ENCODE assay signal across 7 mouse cellular contexts in the genomic region with DNA sequence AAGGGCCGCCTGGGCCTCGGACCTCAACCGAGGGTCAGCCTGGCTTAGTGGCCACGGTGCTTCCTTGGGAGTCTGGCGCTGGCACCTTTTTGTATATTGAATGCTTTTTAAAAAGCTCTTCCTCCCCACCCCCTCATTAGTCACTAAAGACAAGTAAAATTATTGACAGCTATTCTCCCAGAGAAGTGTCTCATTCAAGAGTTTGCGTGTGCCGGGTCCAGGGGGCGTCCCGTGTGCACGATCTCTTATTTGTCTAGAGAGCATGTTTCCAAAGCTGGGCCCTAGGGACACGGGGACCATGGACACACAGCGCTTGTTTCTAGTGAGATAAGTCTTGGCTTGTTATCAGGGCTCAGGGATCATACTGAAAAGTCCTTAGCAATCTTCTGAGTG. TPM values are rescaled to one million over a fixed set of nuclear protein-coding genes. Genes with fewer than 3 reads are reported as not detected.
A peak's percentile ranks its signal among the peaks of the same experiment; 100 is the strongest.
DNase-seq lines count a peak whose midpoint lies in the region; ATAC-seq and TF ChIP-seq lines count a peak whose summit lies in the region.

No protein-coding gene starts in this region.

- ATAC-seq in forebrain, embryonic 14.5 days, result no peak
- ATAC-seq in liver, embryonic 12.5 days, result no peak
- ATAC-seq in stomach, embryonic 15.5 days (ENCODE audit: insufficient read depth, low FRiP score, low read depth), result no peak

- no peaks in the 10 kb centered on the region for H3K9me3 ChIP-seq in forebrain, embryonic 14.5 days (replicated peaks; ENCODE audit: control insufficient read depth, low read length)
- H3K9me3 ChIP-seq in liver, embryonic 12.5 days (replicated peaks), result no peaks in the 10 kb centered on the region
- no peaks in the 10 kb centered on the region for H3K9me3 ChIP-seq in stomach, embryonic 15.5 days

- H3K27me3 ChIP-seq in forebrain, embryonic 14.5 days (replicated peaks; ENCODE audit: control insufficient read depth, insufficient read depth, low read length), result no peaks in the 10 kb centered on the region
- H3K27me3 ChIP-seq in liver, embryonic 12.5 days (replicated peaks), result peaks cover 9% of the 10 kb centered on the region; the same call in 1 of the 2 replicates
- H3K27me3 ChIP-seq in stomach, embryonic 15.5 days (replicated peaks), result no peaks in the 10 kb centered on the region
- H3K27me3 ChIP-seq in kidney, adult 2 months (replicated peaks; ENCODE audit: control insufficient read depth, insufficient read depth, low read length), result no peaks in the 10 kb centered on the region

- H3K4me3 ChIP-seq in lung, adult 2 months (replicated peaks; ENCODE audit: extremely low read depth, low read depth, low read length), result peak overlapping the region; percentile 13
- H3K4me3 ChIP-seq in forebrain, embryonic 14.5 days (ENCODE audit: low read depth, low read length), result peak overlapping the region; percentile 23
- H3K4me3 ChIP-seq in liver, embryonic 12.5 days, result peak overlapping the region; percentile 33; the same call in 1 of the 2 replicates
- peak overlapping the region; percentile 49 for H3K4me3 ChIP-seq in stomach, embryonic 15.5 days (replicated peaks)
- no peak overlapping the region for H3K4me3 ChIP-seq in kidney, adult 2 months (ENCODE audit: insufficient read depth, low read depth, low read length)

- H3K36me3 ChIP-seq in forebrain, embryonic 14.5 days (ENCODE audit: control insufficient read depth, insufficient read depth, low read length), result no peaks in the 10 kb centered on the region
- H3K36me3 ChIP-seq in liver, embryonic 12.5 days, result peaks cover 2% of the 10 kb centered on the region; the same call in 1 of the 2 replicates
- no peaks in the 10 kb centered on the region for H3K36me3 ChIP-seq in stomach, embryonic 15.5 days
- no peaks in the 10 kb centered on the region for H3K36me3 ChIP-seq in kidney, adult 2 months (ENCODE audit: control insufficient read depth, insufficient read depth, low read length)

- H3K27ac ChIP-seq in forebrain, embryonic 14.5 days (ENCODE audit: low read depth, low read length), result no peak overlapping the region
- H3K27ac ChIP-seq in liver, embryonic 12.5 days, result no peak overlapping the region
- H3K27ac ChIP-seq in stomach, embryonic 15.5 days, result no peak overlapping the region
- H3K27ac ChIP-seq in kidney, adult 2 months (ENCODE audit: insufficient read depth, low read depth, low read length), result no peak overlapping the region

- WGBS in lung, adult 2 months, result 37% methylated on average over 12 of the region's 12 CpGs
- 32% methylated on average over 12 of the region's 12 CpGs for WGBS in forebrain, embryonic 14.5 days
- WGBS in liver, embryonic 12.5 days (ENCODE audit: insufficient replicate concordance), result 66% methylated on average over 12 of the region's 12 CpGs
- WGBS in stomach, embryonic 15.5 days, result 28% methylated on average over 12 of the region's 12 CpGs
- WGBS in kidney, adult 2 months, result 52% methylated on average over 12 of the region's 12 CpGs

- no peak for TF ChIP-seq POLR2A in lung, adult 2 months (IDR thresholded peaks at IDR 0.05; ENCODE audit: borderline replicate concordance, extremely low read depth, low read depth, low read length)
- no peak for TF ChIP-seq POLR2A in kidney, adult 2 months (IDR thresholded peaks at IDR 0.05; ENCODE audit: low read depth, low read length)

- peak overlapping the region; percentile 47; the same call in 1 of the 2 replicates for H3K9ac ChIP-seq in forebrain, embryonic 14.5 days (ENCODE audit: low read length)
- H3K9ac ChIP-seq in liver, embryonic 12.5 days, result peak overlapping the region; percentile 40
- peak overlapping the region; percentile 47 for H3K9ac ChIP-seq in stomach, embryonic 15.5 days

- no peak for DNase-seq in lung, adult 2 months
- DNase-seq in lung, postnatal 10 days, result no peak
- no peak for DNase-seq in forebrain, embryonic 14.5 days (ENCODE audit: low spot score)
- no peak for DNase-seq in ovary, adult 18-20 months (ENCODE audit: low spot score)
- no peak for DNase-seq in kidney, adult 2 months

- peak overlapping the region; percentile 61 for H3K4me2 ChIP-seq in forebrain, embryonic 14.5 days (ENCODE audit: low read length)
- H3K4me2 ChIP-seq in liver, embryonic 12.5 days, result peak overlapping the region; percentile 60
- peak overlapping the region; percentile 96 for H3K4me2 ChIP-seq in stomach, embryonic 15.5 days

- no peaks in the 10 kb centered on the region; the same call in 1 of the 2 replicates for H3K4me1 ChIP-seq in lung, adult 2 months (ENCODE audit: control insufficient read depth, insufficient read depth, low read length)
- peaks cover 4% of the 10 kb centered on the region; the same call in 1 of the 2 replicates for H3K4me1 ChIP-seq in forebrain, embryonic 14.5 days (ENCODE audit: control insufficient read depth, insufficient read depth, low read length)
- H3K4me1 ChIP-seq in liver, embryonic 12.5 days, result peaks cover 43% of the 10 kb centered on the region
- H3K4me1 ChIP-seq in stomach, embryonic 15.5 days, result no peaks in the 10 kb centered on the region
- no peaks in the 10 kb centered on the region for H3K4me1 ChIP-seq in kidney, adult 2 months (ENCODE audit: control insufficient read depth, insufficient read depth, low read length)

- no peak for TF ChIP-seq CTCF in lung, adult 2 months (IDR thresholded peaks at IDR 0.05; ENCODE audit: insufficient read depth, low read length)
- no peak for TF ChIP-seq CTCF in kidney, adult 2 months (conservative IDR thresholded peaks at IDR 0.05; ENCODE audit: insufficient read depth, insufficient read length, low read depth, low read length)

RNA-seq across cellular contexts. Expression of gene Mybpc3, which starts 2.4 kb away (rescaled TPM):
- polyA plus RNA-seq in lung, adult 2 months (2012; rRNA removed), result 7.0 and 11.2 TPM in 2 replicates
- polyA plus RNA-seq in forebrain, embryonic 14.5 days (2014; fragmentation: Nextera tagmentation; extraction: Ambion mirVana), result not detected in 2 replicates
- polyA plus RNA-seq in liver, embryonic 12.5 days (2016; fragmentation: Nextera tagmentation; extraction: Ambion mirVana), result 0.23 and 0.39 TPM in 2 replicates
- 0.50 and 0.67 TPM in 2 replicates for polyA plus RNA-seq in stomach, embryonic 15.5 days (2015; fragmentation: Nextera tagmentation; extraction: Ambion mirVana)
- 0.14 and 0.24 TPM in 2 replicates for polyA plus RNA-seq in kidney, adult 2 months (2012; rRNA removed)

RNA-seq across cellular contexts. Expression of gene Spi1, which starts 33.4 kb away (rescaled TPM):
- 65.7 and 70.7 TPM in 2 replicates for polyA plus RNA-seq in lung, adult 2 months (2012; rRNA removed)
- 2.4 and 2.9 TPM in 2 replicates for polyA plus RNA-seq in forebrain, embryonic 14.5 days (2014; fragmentation: Nextera tagmentation; extraction: Ambion mirVana)
- 16.8 and 18.5 TPM in 2 replicates for polyA plus RNA-seq in liver, embryonic 12.5 days (2016; fragmentation: Nextera tagmentation; extraction: Ambion mirVana)
- polyA plus RNA-seq in stomach, embryonic 15.5 days (2015; fragmentation: Nextera tagmentation; extraction: Ambion mirVana), result 9.5 and 13.5 TPM in 2 replicates
- 12.9 and 17.4 TPM in 2 replicates for polyA plus RNA-seq in kidney, adult 2 months (2012; rRNA removed)

RNA-seq across cellular contexts. Expression of gene Slc39a13, which starts 45.4 kb away (rescaled TPM):
- 88.2 and 101 TPM in 2 replicates for polyA plus RNA-seq in lung, adult 2 months (2012; rRNA removed)
- 16.1 and 18.0 TPM in 2 replicates for polyA plus RNA-seq in forebrain, embryonic 14.5 days (2014; fragmentation: Nextera tagmentation; extraction: Ambion mirVana)
- polyA plus RNA-seq in liver, embryonic 12.5 days (2016; fragmentation: Nextera tagmentation; extraction: Ambion mirVana), result 15.1 and 15.3 TPM in 2 replicates
- polyA plus RNA-seq in stomach, embryonic 15.5 days (2015; fragmentation: Nextera tagmentation; extraction: Ambion mirVana), result 42.8 and 45.5 TPM in 2 replicates
- polyA plus RNA-seq in kidney, adult 2 months (2012; rRNA removed), result 87.2 and 103 TPM in 2 replicates
